Mouse (Mus musculus) telencephalon, adult 2 months (tissue): ENCODE measurements at regions not wholly inside any gene's neighbourhood (a gene's known extent, or its start where the extent isn't known, plus 50 kb on each side); places are given as distances from the start of the nearest gene placed in this dataset.
A peak's percentile ranks its signal among the peaks of the same experiment; 100 is the strongest.

Experiments
- DNase-seq: peaks from one replicate; pipeline ENCODE4 v3.0.0-alpha.2; 2011; ENCODE audit warnings: low read depth, low spot score

- no peak for DNase-seq
Measured at GRCm38 (mm10) chr4:56161257-56161594, 578.6 kb upstream of the Gm26657 start.

GRCm38 (mm10) chr4:56160551-56161256, 579.2 kb upstream of the Gm26657 start:
- DNase-seq, result no peak

- DNase-seq, result no peak
Measured at GRCm38 (mm10) chr4:56157521-56158065, 582.3 kb upstream of the Gm26657 start.

- no peak for DNase-seq
Measured at GRCm38 (mm10) chr4:56150716-56151115, 589.2 kb upstream of the Gm26657 start.

- DNase-seq, result no peak
Measured at GRCm38 (mm10) chr4:56143827-56144226, 596.0 kb upstream of the Gm26657 start.

- no peak for DNase-seq
Measured at GRCm38 (mm10) chr4:56136837-56137236, 603.0 kb upstream of the Gm26657 start.

- no peak for DNase-seq
Measured at GRCm38 (mm10) chr4:56134350-56134749, 602.1 kb upstream of the Klf4 start.

GRCm38 (mm10) chr4:56127730-56128482, 595.6 kb upstream of the Klf4 start:
- DNase-seq, result no peak

GRCm38 (mm10) chr4:56124515-56124914, 592.2 kb upstream of the Klf4 start:
- no peak for DNase-seq

- DNase-seq, result no peak
Measured at GRCm38 (mm10) chr4:56122198-56122597, 589.9 kb upstream of the Klf4 start.

- DNase-seq, result no peak
Measured at GRCm38 (mm10) chr4:56121664-56122063, 589.4 kb upstream of the Klf4 start.

- DNase-seq, result no peak
Measured at GRCm38 (mm10) chr4:56120357-56120756, 588.1 kb upstream of the Klf4 start.

- no peak for DNase-seq
Measured at GRCm38 (mm10) chr4:56113701-56114196, 581.5 kb upstream of the Klf4 start.

GRCm38 (mm10) chr4:56112931-56113700, 580.9 kb upstream of the Klf4 start:
- DNase-seq, result no peak

- no peak for DNase-seq
Measured at GRCm38 (mm10) chr4:56106962-56107361, 574.7 kb upstream of the Klf4 start.

GRCm38 (mm10) chr4:56102314-56102713, 570.0 kb upstream of the Klf4 start:
- no peak for DNase-seq

- DNase-seq, result no peak
Measured at GRCm38 (mm10) chr4:56090796-56091195, 558.5 kb upstream of the Klf4 start.

GRCm38 (mm10) chr4:56088701-56089100, 556.4 kb upstream of the Klf4 start:
- DNase-seq, result peak; percentile 71

- DNase-seq, result no peak
Measured at GRCm38 (mm10) chr4:56086306-56086705, 554.0 kb upstream of the Klf4 start.

GRCm38 (mm10) chr4:56084205-56084604, 551.9 kb upstream of the Klf4 start:
- DNase-seq, result no peak

GRCm38 (mm10) chr4:56082411-56082810, 550.1 kb upstream of the Klf4 start:
- DNase-seq, result no peak

GRCm38 (mm10) chr4:56080960-56081359, 548.7 kb upstream of the Klf4 start:
- DNase-seq, result no peak
